Mouse (Mus musculus): ENCODE results near the gene Fam198b. TPM values are rescaled to one million over a fixed set of nuclear protein-coding genes. Genes with fewer than 3 reads are reported as not detected.
"Not testable (repeated sequence)": the region's sequence is repeated elsewhere in the genome, so short reads cannot be mapped to it uniquely, and the experiment has no call there.

Fam198b gene
- total and polyA plus RNA-seq, 2 experiments, result 0.17 to 0.37 TPM

DNA sequence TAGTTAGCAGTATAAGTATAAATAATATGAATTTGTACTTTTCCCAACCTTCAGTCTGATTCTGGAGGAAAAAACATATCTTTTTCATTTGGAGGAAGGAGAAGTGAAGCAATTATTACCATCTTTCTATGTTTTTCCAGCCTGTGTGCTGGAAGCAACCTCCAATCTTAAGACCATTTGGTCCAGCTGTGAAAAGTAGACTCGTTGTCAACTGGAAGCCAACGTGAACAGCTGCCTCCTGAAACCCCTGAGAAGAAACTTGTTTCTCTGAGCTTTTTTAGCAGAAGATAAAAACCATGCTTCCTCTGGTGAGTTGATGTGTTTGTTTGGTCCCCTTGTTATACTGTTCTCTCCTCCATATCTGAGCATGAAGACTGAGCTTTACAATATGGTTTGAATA, 84.1 kb downstream of the Fam198b start:
- no peak overlapping the region for H3K4me3 ChIP-seq (ENCODE audit: insufficient read depth, low read depth, low read length)

GRCm38 (mm10) chr3:79969536-79969935, 85.2 kb downstream of the Fam198b start:
- not testable (repeated sequence) for H3K79me2 ChIP-seq (ENCODE audit: control insufficient read depth, insufficient read depth, low read length); DNase-seq (ENCODE audit: extremely low read depth, low read depth, low spot score); H3K27me3 ChIP-seq (ENCODE audit: control insufficient read depth, insufficient read depth, low read length); H3K4me3 ChIP-seq (ENCODE audit: insufficient read depth, low read depth, low read length); H3K27ac ChIP-seq (replicated peaks; ENCODE audit: insufficient read depth, low read depth, low read length); H3K4me1 ChIP-seq (ENCODE audit: control insufficient read depth, insufficient read depth, low read length); H3K36me3 ChIP-seq (ENCODE audit: control insufficient read depth, insufficient read depth, low read length); H3K9ac ChIP-seq (ENCODE audit: low read depth, low read length)
- 47% methylated on average over 3 of the region's 3 CpGs for WGBS

More for the DNA sequence above, 84.1 kb downstream of the Fam198b start:
- H3K9ac ChIP-seq (ENCODE audit: low read depth, low read length), result no peak overlapping the region
- H3K79me2 ChIP-seq (ENCODE audit: control insufficient read depth, insufficient read depth, low read length), result no peaks in the 10 kb centered on the region
- no peaks in the 10 kb centered on the region for H3K4me1 ChIP-seq (ENCODE audit: control insufficient read depth, insufficient read depth, low read length)
- TF ChIP-seq CTCF (IDR thresholded peaks at IDR 0.05; ENCODE audit: low read depth, low read length), result no peak
- no peak for TF ChIP-seq POLR2A (IDR thresholded peaks at IDR 0.05; ENCODE audit: extremely low read depth, insufficient read depth, low read length)
- no peaks in the 10 kb centered on the region for H3K36me3 ChIP-seq (ENCODE audit: control insufficient read depth, insufficient read depth, low read length)
- WGBS, result 83% methylated on average over 2 of the region's 2 CpGs
- no peak for DNase-seq (ENCODE audit: extremely low read depth, low read depth, low spot score)
- no peaks in the 10 kb centered on the region for H3K27me3 ChIP-seq (ENCODE audit: control insufficient read depth, insufficient read depth, low read length)
- no peak overlapping the region for H3K27ac ChIP-seq (replicated peaks; ENCODE audit: insufficient read depth, low read depth, low read length)

DNA sequence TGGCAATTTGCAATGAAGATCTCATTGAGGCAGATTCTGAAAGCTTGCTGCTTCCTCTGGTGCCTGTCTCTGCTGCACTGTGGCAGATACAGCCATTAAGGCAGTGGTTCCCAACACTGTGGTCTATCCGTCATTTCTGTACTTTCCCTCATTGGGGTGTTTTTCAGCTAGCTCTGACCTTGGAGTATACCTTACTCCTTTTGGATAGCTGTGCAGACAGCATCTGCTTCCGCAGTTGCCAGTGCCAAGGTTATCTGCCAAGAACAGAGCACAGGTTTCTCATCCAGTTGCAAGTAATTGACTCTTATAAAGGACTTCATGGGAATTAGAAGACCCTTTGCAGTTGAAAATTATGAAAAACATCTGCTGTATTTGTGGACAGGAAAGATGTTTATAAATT, 85.7 kb downstream of the Fam198b start:
- no peak overlapping the region for H3K9ac ChIP-seq (ENCODE audit: low read depth, low read length)
- H3K4me3 ChIP-seq (ENCODE audit: insufficient read depth, low read depth, low read length), result no peak overlapping the region
- 87% methylated on average over 2 of the region's 2 CpGs for WGBS
- no peaks in the 10 kb centered on the region for H3K4me1 ChIP-seq (ENCODE audit: control insufficient read depth, insufficient read depth, low read length)
- H3K36me3 ChIP-seq (ENCODE audit: control insufficient read depth, insufficient read depth, low read length), result no peaks in the 10 kb centered on the region
- no peaks in the 10 kb centered on the region for H3K27me3 ChIP-seq (ENCODE audit: control insufficient read depth, insufficient read depth, low read length)
- no peak for TF ChIP-seq CTCF (IDR thresholded peaks at IDR 0.05; ENCODE audit: low read depth, low read length)
- no peak for TF ChIP-seq POLR2A (IDR thresholded peaks at IDR 0.05; ENCODE audit: extremely low read depth, insufficient read depth, low read length)
- H3K79me2 ChIP-seq (ENCODE audit: control insufficient read depth, insufficient read depth, low read length), result no peaks in the 10 kb centered on the region
- no peak for DNase-seq (ENCODE audit: extremely low read depth, low read depth, low spot score)
- no peak overlapping the region for H3K27ac ChIP-seq (replicated peaks; ENCODE audit: insufficient read depth, low read depth, low read length)

- Histone ChIP-seq H3K36me3 (ENCODE audit: control insufficient read depth, insufficient read depth, low read length) (no peaks in the 10 kb centered on the region), H3K79me2 (ENCODE audit: control insufficient read depth, insufficient read depth, low read length) (no peaks in the 10 kb centered on the region), H3K27me3 (ENCODE audit: control insufficient read depth, insufficient read depth, low read length) (no peaks in the 10 kb centered on the region), H3K9ac (ENCODE audit: low read depth, low read length) (no peak overlapping the region), H3K27ac (replicated peaks; ENCODE audit: insufficient read depth, low read depth, low read length) (no peak overlapping the region), H3K4me3 (ENCODE audit: insufficient read depth, low read depth, low read length) (no peak overlapping the region), H3K4me1 (ENCODE audit: control insufficient read depth, insufficient read depth, low read length) (peaks cover 3% of the 10 kb centered on the region; the same call in 1 of the 2 replicates)
- TF ChIP-seq POLR2A (IDR thresholded peaks at IDR 0.05; ENCODE audit: extremely low read depth, insufficient read depth, low read length), result no peak
- TF ChIP-seq CTCF (IDR thresholded peaks at IDR 0.05; ENCODE audit: low read depth, low read length), result no peak
- WGBS, result 72% methylated on average over 2 of the region's 2 CpGs
- DNase-seq (ENCODE audit: extremely low read depth, low read depth, low spot score), result no peak
Observed at GRCm38 (mm10) chr3:79970498-79970897, 86.2 kb downstream of the Fam198b start.

DNA sequence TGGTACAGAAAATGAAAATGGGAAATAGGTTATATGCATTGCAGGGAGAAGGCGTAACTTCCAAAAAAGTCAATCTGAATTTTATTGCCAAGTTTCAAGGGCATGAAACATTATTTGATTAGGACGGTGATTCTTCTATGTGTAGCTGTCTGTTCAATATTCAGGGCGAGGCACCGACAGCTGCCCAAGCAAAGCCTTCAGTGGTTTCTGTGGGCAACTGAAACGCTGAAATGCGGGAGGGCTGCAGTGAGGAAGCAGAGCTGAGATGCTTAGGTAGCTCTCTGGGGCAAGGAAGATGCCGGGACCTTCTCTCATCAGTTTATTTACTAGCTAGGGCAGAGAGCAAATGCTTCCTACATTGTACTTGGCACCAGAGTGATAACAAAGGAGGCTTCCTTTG, 87.2 kb downstream of the Fam198b start:
- DNase-seq (ENCODE audit: extremely low read depth, low read depth, low spot score), result no peak
- no peak overlapping the region for H3K4me3 ChIP-seq (ENCODE audit: insufficient read depth, low read depth, low read length)
- TF ChIP-seq POLR2A (IDR thresholded peaks at IDR 0.05; ENCODE audit: extremely low read depth, insufficient read depth, low read length), result no peak
- no peak for TF ChIP-seq CTCF (IDR thresholded peaks at IDR 0.05; ENCODE audit: low read depth, low read length)
- H3K27me3 ChIP-seq (ENCODE audit: control insufficient read depth, insufficient read depth, low read length), result no peaks in the 10 kb centered on the region
- H3K27ac ChIP-seq (replicated peaks; ENCODE audit: insufficient read depth, low read depth, low read length), result no peak overlapping the region
- no peak overlapping the region for H3K9ac ChIP-seq (ENCODE audit: low read depth, low read length)
- H3K79me2 ChIP-seq (ENCODE audit: control insufficient read depth, insufficient read depth, low read length), result no peaks in the 10 kb centered on the region
- H3K4me1 ChIP-seq (ENCODE audit: control insufficient read depth, insufficient read depth, low read length), result peaks cover 6% of the 10 kb centered on the region; the same call in 1 of the 2 replicates
- no peaks in the 10 kb centered on the region for H3K36me3 ChIP-seq (ENCODE audit: control insufficient read depth, insufficient read depth, low read length)
- 82% methylated on average over 7 of the region's 7 CpGs for WGBS

DNA sequence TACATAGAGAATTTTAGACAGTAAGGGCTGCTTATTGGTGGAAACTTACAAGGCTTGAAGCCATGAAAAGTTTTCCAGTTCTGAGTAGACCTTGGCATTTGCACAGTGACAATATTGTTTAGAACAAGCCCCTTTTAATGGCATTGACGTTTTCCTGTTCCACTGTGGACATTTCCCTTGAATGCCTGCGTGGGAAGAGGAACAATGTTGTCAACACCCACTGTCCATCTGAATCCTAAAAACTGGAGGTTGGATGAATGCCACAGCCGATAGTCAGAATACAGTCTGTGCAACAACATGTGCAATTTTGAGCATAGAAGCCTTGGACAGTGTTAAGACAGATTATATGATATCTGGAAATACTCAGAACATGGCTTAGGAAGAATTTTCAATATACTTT, 92.5 kb downstream of the Fam198b start:
- no peak overlapping the region for H3K4me3 ChIP-seq (ENCODE audit: insufficient read depth, low read depth, low read length)
- no peaks in the 10 kb centered on the region for H3K79me2 ChIP-seq (ENCODE audit: control insufficient read depth, insufficient read depth, low read length)
- no peaks in the 10 kb centered on the region for H3K27me3 ChIP-seq (ENCODE audit: control insufficient read depth, insufficient read depth, low read length)
- H3K27ac ChIP-seq (replicated peaks; ENCODE audit: insufficient read depth, low read depth, low read length), result no peak overlapping the region
- TF ChIP-seq CTCF (IDR thresholded peaks at IDR 0.05; ENCODE audit: low read depth, low read length) (no peak), POLR2A (IDR thresholded peaks at IDR 0.05; ENCODE audit: extremely low read depth, insufficient read depth, low read length) (no peak)
- H3K9ac ChIP-seq (ENCODE audit: low read depth, low read length), result no peak overlapping the region
- no peaks in the 10 kb centered on the region for H3K36me3 ChIP-seq (ENCODE audit: control insufficient read depth, insufficient read depth, low read length)
- WGBS, result 33% methylated on average over 3 of the region's 3 CpGs
- no peak for DNase-seq (ENCODE audit: extremely low read depth, low read depth, low spot score)
- peaks cover 6% of the 10 kb centered on the region; the same call in 1 of the 2 replicates for H3K4me1 ChIP-seq (ENCODE audit: control insufficient read depth, insufficient read depth, low read length)
